Mouse (Mus musculus) adrenal gland, postnatal 4 days (tissue): ENCODE data around the gene Gpa33. TPM values are rescaled to one million over a fixed set of nuclear protein-coding genes. Genes with fewer than 3 reads are reported as not detected.

Source experiments
- total RNA-seq, 2 experiments: library from RNA; stranded (reverse); gene quantifications; 2 replicates each; pipeline ENCODE4 v1.2.3; 2021

Gpa33 gene
- total RNA-seq, 2 experiments from 2014 or later, result 0.50 to 0.59 TPM

Other genes with a start within 250 kb of the Gpa33 start
- 10 to 100 TPM; 25.2 to 25.5 TPM for gene Pou2f1, start 127.6 kb upstream of the Gpa33 start, total RNA-seq
- 1 to 10 TPM; 1.3 to 3.2 TPM for gene Dusp27, start 2.3 kb upstream of the Gpa33 start, total RNA-seq
- not detected for gene Mael, start 108.5 kb downstream of the Gpa33 start, total RNA-seq
- 1 to 10 TPM; 3.9 to 7.8 TPM for gene Ildr2, start 123.9 kb downstream of the Gpa33 start, total RNA-seq
- gene Tada1, start 248.9 kb downstream of the Gpa33 start, total RNA-seq, result 10 to 100 TPM; 27.1 to 30.0 TPM